Mouse (Mus musculus) spleen, postnatal 4 days (tissue): ENCODE data around the gene Ern2.

Experiments
- DNase-seq, 2 experiments: peaks; one replicate each; pipeline ENCODE4 v3.0.0; 2022; ENCODE audit warnings: low spot score in 2 of 2

The Ern2 gene

GRCm38 (mm10) chr7:122158915-122159902 is 26.8 kb downstream of the Ern2 start, which contains the start of gene Plk1:
Gene Plk1 (plus strand): TSS chr7:122159439.
- peak; percentile 87 to 92 for DNase-seq

DNA sequence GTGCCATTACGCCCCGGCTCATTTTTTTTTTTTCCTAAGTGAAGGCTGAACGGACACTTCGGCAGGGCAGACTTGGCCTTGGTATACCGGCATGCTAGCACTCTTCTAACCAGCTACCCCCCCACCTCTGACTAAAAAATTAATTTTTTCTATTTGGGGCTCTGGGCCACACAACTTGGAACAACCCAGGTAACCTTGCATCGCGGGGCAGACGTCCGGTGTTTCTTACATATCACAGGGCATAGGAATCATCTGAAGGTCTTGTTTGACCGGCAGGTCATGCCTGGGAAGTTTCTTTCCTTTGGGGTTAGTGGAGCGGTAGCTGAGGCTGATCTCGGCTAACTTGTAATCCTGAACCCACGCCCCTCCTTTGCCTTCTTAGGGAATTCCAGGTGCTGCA is 27.5 kb downstream of the Ern2 start:
- DNase-seq = no peak

GRCm38 (mm10) chr7:122152473-122152872 is 33.5 kb downstream of the Ern2 start:
- no peak for DNase-seq

DNA sequence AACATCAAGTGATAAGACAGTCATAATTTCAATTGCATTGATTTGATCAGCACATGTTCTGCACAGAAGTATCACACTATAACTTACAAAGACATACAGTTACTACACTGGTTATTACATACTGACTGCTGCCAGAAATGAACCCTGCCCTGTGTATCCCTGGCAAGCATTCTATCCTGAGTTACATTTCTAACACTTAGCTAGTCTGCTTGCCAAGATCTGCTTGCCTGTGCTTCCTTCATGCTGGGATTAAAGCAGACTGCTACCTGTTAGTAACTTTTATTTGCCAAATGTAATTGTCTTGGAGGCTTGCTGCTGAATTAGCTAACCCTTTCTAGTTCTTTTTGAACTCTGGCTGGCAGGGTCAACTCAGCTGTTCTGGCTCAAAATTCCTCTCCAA is 45.0 kb downstream of the Ern2 start:
- no peak for DNase-seq

DNA sequence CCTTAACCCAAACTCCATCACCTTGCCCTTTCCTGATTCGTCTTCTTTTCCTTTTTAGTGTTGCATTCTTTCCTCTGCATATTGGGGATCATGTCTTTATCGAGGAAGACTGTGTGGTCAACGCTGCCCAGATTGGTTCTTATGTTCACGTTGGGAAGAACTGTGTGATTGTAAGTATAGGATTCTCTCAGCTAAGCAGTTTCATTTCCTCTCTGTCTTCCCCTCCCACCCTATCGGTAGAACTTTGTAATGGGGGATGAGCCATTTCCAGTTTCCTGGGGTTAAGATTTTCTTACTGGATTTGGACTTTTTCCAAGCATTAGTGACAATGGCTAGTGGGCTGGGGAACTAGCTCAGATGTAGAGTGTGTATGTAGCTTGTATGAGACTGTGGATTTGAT is 47.8 kb downstream of the Ern2 start:
- no peak for DNase-seq

DNA sequence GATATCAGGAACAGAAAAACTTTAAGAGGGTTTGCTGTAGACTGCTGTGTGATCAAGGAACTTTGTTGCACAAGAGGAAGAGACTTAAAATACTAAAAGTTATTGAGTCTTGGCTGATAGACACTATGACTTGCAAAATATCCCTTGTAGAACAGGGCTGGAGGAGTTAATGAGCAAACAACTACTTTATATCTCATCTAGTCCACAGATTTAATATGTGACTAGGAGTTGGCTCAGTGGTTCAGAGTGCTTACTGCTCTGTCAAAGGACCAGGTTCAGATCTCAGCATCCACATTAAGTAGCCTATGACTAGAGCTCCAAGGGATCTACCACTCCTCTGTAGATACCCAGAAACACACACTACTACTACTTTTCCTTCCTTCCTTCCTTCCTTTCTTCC is 48.9 kb downstream of the Ern2 start:
- DNase-seq = no peak

DNA sequence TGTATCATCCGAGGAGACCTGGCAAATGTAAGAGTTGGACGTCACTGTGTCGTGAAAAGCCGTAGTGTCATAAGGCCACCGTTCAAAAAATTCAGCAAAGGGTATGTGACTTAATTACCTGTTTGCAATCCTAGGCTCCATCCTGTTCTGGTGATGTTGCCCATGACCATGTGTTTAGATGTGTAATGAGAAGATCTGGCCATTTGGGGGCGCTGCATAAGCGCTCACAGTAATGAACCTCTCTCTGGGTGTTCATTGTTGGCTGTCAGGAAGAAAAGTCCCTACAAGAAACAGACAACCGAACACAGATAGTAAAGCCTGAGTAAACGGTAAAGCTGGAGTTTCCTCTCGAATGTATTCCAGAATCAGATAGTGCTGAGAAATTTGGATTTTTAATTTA is 50.9 kb downstream of the Ern2 start:
- DNase-seq = peak; percentile 31 to 69

DNA sequence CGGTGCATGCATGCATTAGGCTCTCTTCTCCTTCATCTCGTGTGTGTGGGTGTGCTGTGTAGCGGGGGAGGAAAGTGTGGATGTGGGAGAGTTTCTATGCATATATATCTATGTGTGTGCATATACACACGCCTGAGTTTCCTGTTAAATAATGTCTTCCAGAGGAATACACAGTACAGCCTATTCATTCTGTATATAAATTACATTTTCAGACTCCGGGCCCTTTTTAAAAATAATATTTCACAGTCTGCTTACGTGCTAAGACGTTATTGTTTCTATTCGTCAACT is 52.7 kb downstream of the Ern2 start:
- DNase-seq = no peak

DNA sequence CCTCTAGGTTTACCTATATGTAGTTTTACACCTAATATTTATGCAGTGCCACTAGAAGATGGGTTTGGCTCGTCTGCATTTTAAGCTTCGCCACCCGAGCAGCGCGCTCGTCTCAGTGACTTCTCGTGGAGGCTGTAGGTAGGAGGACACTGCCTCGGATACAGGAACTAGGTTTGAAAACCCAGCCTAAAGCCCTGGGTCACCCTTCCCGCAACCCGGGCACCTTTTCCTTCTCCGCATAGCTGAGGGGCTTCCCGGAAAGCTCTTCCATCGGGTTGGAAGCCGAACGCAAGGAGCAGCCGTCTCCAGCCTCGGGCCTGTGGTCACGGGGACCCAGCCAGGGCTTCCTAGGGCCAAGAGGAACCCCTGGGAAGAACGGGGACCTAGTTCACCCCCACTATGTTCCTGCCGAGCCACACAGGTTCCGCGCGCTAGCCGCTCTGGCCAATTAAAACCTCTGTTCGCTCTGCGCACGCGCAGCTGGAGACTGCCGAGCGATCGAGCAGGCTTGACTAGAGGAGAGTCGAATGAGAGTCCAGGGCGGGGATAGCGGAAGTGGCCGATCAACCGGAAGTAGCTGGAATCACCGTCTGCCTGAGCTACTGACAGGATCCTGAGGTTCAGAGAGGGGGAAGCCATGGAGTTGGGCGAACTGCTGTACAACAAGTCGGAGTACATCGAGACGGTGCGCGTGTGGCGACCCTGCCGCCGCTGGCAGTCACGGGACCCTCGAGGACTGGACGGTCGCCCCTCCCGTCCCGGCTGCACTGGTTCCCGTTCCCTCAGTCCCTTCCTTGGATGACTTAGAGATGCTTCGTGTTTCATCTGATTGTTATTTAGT is 53.3 kb downstream of the Ern2 start, which contains the start of the genes Palb2 and Dctn5:
Palb2 (minus strand) TSS at position 489 of the 841 bp plus-strand sequence.
Dctn5 (plus strand) TSS at position 545 of the 841 bp plus-strand sequence.
- peak; percentile 98 to 99 for DNase-seq

- no peak for DNase-seq
Observed at GRCm38 (mm10) chr7:122131834-122132233, 54.2 kb downstream of the Ern2 start.

GRCm38 (mm10) chr7:122126946-122127345 is 59.1 kb downstream of the Ern2 start:
- no peak for DNase-seq

- no peak for DNase-seq
Observed at GRCm38 (mm10) chr7:122125636-122126035, 60.4 kb downstream of the Ern2 start.

DNA sequence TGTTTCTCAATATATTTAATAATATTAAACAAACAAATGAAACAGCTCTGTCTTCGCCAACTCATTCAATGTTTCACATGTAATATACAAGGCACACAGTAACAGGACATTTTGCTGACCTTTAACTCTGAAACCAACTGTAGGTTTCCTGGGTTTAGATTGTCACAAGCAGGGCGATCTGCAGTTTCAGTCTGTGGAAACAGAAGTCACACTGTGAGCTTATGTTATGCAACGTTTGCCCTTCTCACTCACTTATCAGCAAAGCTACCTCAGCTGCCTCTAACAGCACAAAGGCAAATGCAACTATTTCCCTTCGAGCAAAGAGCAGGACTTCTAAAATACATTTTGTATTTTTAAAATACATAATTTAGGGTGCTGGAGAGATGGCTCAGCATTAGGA is 62.5 kb downstream of the Ern2 start:
- DNase-seq = no peak
